Mouse (Mus musculus): ENCODE data around the gene Slc26a8.

Gene Slc26a8

GRCm38 (mm10) chr17:28643697-28644096 is 46.3 kb downstream of the Slc26a8 start:
- DNase-seq (ENCODE audit: low read depth, low spot score): no peak

GRCm38 (mm10) chr17:28640113-28640512 is 49.9 kb downstream of the Slc26a8 start:
- DNase-seq (ENCODE audit: low read depth, low spot score): no peak

GRCm38 (mm10) chr17:28637711-28638690 is 52.0 kb downstream of the Slc26a8 start:
- DNase-seq (ENCODE audit: low read depth, low spot score): no peak

GRCm38 (mm10) chr17:28635842-28636241 is 54.2 kb downstream of the Slc26a8 start:
- no peak for DNase-seq (ENCODE audit: low read depth, low spot score)

GRCm38 (mm10) chr17:28629125-28629524 is 60.9 kb downstream of the Slc26a8 start:
- no peak for DNase-seq (ENCODE audit: low read depth, low spot score)

- DNase-seq (ENCODE audit: low read depth, low spot score): no peak
Measured at GRCm38 (mm10) chr17:28628248-28629124, 61.5 kb downstream of the Slc26a8 start.

GRCm38 (mm10) chr17:28626937-28627336 is 63.1 kb downstream of the Slc26a8 start:
- no peak for DNase-seq (ENCODE audit: low read depth, low spot score)

GRCm38 (mm10) chr17:28625327-28625726 is 64.7 kb downstream of the Slc26a8 start:
- no peak for DNase-seq (ENCODE audit: low read depth, low spot score)

GRCm38 (mm10) chr17:28624841-28625240 is 65.2 kb downstream of the Slc26a8 start:
- DNase-seq (ENCODE audit: low read depth, low spot score): no peak

GRCm38 (mm10) chr17:28622300-28622759 is 67.7 kb downstream of the Slc26a8 start, which contains the start of gene Srpk1:
Gene Srpk1 (minus strand): TSS chr17:28622709.
- peak; percentile 81 for DNase-seq (ENCODE audit: low read depth, low spot score)

- DNase-seq (ENCODE audit: low read depth, low spot score): peak; percentile 16
Measured at GRCm38 (mm10) chr17:28621381-28622299, 68.4 kb downstream of the Slc26a8 start.

- no peak for DNase-seq (ENCODE audit: low read depth, low spot score)
Measured at GRCm38 (mm10) chr17:28618775-28619174, 71.3 kb downstream of the Slc26a8 start.

GRCm38 (mm10) chr17:28618124-28618523 is 71.9 kb downstream of the Slc26a8 start:
- DNase-seq (ENCODE audit: low read depth, low spot score): no peak

- no peak for DNase-seq (ENCODE audit: low read depth, low spot score)
Measured at GRCm38 (mm10) chr17:28617636-28618035, 72.4 kb downstream of the Slc26a8 start.

GRCm38 (mm10) chr17:28615332-28615731 is 74.7 kb downstream of the Slc26a8 start:
- no peak for DNase-seq (ENCODE audit: low read depth, low spot score)

GRCm38 (mm10) chr17:28613096-28613495 is 76.9 kb downstream of the Slc26a8 start:
- no peak for DNase-seq (ENCODE audit: low read depth, low spot score)

GRCm38 (mm10) chr17:28612603-28613002 is 77.4 kb downstream of the Slc26a8 start:
- no peak for DNase-seq (ENCODE audit: low read depth, low spot score)

- no peak for DNase-seq (ENCODE audit: low read depth, low spot score)
Measured at GRCm38 (mm10) chr17:28609543-28609942, 80.5 kb downstream of the Slc26a8 start.

GRCm38 (mm10) chr17:28601557-28602250 is 88.3 kb downstream of the Slc26a8 start:
- no peak for DNase-seq (ENCODE audit: low read depth, low spot score)

GRCm38 (mm10) chr17:28600780-28601179 is 89.3 kb downstream of the Slc26a8 start:
- no peak for DNase-seq (ENCODE audit: low read depth, low spot score)

Data from skeletal muscle tissue, adult 2 months (tissue).